Mouse (Mus musculus) megakaryocyte progenitor cell, adult 5-6 weeks (primary cell): ENCODE measurements around the gene Grm4. TPM values are rescaled to one million over a fixed set of nuclear protein-coding genes. Genes with fewer than 3 reads are reported as not detected.

Experiments used
- ATAC-seq: replicated peaks from 2 replicates; pipeline ENCODE4 v1.8.0; 2016; ENCODE audit warnings: mild to moderate bottlenecking, moderate TSS enrichment, inconsistent platforms; ENCODE audit not compliant: poor library complexity
- total RNA-seq, 2 experiments: library from RNA; stranded (forward) in 1 of 2; stranded (reverse) in 1 of 2; fragments of 157-497, 149-512 nt in 1 of 2; fragments of 200-1000 nt in 1 of 2; gene quantifications; 2 replicates each; pipeline versions ENCODE4 v1.2.3 to v1.2.4; 2015 to 2017

Grm4 gene
- total RNA-seq (2015), result not detected in 2 replicates
- total RNA-seq (2017), result not detected in 2 replicates

- no peak for ATAC-seq
Measured at GRCm38 (mm10) chr17:27521303-27521702, at the start of gene Grm4. TSS of gene Grm4 (minus strand) at chr17:27521403.

- ATAC-seq, result no peak
Measured at GRCm38 (mm10) chr17:27568228-27568627, 47.0 kb upstream of the Grm4 start.

DNA sequence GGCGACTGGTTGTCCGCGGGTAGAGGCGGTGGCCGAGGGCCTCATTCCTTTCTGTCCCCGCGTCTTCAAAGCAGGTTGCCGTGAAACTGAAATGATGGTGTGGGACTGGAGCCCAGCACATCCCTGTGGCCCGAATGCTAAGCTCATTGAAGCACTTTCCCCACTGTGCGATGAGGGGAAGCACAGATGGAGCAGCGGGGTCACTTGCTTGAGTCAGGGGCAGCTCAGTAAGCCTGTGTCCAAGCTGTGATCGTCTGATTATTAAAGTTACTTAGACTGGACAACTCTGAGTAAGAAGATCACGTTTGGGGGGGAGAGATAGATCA, 44.7 kb upstream of the Grm4 start:
- no peak for ATAC-seq

GRCm38 (mm10) chr17:27565163-27565941, 44.1 kb upstream of the Grm4 start, which contains the start of gene AI413582:
TSS of gene AI413582 (minus strand) at chr17:27565756.
- ATAC-seq, result peak; percentile 74

- peak; percentile 13; the same call in 1 of the 2 replicates for ATAC-seq
Measured at GRCm38 (mm10) chr17:27564391-27565162, 43.4 kb upstream of the Grm4 start.

DNA sequence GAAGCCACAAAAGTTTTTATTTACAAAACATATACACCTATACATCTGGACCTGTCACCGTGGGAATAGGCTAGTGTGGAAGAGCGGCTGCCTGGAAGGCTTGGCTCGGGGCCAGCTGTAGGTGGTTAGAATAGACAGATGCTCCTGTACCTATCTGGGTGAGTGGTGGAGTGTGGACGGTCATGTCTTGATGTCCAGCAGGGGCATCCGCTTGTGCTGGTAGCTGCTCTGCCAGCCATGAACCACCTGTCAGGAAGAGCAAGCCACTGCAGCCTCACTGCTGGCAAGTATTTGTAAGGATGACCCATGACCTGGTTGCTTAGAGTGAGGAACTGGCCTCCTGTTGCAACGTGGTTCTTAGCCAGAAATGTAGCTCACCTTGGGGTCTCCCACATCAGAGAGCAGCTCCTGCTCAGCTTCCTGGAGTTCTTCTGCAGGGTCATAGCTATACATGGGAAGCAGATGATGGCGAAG, 42.6 kb upstream of the Grm4 start:
- no peak for ATAC-seq

- ATAC-seq, result no peak
Measured at GRCm38 (mm10) chr17:27561809-27562526, 40.8 kb upstream of the Grm4 start.

DNA sequence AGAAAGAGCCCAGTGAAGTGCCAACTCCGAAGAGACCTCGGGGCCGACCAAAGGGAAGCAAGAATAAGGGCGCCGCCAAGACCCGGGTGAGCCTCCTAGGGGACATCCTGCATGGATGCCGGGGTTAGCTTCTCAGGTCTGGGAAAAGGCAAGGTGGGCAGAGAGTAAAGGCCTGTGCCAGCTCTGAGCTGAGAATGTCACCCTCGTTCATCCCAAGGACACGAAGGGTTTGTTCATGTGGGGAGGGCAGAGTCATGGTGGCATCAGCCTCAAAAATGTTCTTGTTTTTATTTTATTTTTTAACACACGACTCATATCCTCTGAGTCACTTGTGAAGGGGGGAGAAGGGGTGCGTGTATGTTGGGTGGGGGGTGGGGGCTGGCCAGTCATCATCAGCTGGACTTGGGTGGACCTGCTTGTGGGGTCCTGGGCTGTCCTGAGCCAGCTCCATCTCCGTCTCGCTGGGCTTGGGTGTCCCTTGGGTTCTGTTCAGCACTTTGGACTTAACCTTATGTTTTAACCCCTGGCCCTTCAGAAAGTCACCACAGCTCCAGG, 39.8 kb upstream of the Grm4 start:
- ATAC-seq, result no peak

DNA sequence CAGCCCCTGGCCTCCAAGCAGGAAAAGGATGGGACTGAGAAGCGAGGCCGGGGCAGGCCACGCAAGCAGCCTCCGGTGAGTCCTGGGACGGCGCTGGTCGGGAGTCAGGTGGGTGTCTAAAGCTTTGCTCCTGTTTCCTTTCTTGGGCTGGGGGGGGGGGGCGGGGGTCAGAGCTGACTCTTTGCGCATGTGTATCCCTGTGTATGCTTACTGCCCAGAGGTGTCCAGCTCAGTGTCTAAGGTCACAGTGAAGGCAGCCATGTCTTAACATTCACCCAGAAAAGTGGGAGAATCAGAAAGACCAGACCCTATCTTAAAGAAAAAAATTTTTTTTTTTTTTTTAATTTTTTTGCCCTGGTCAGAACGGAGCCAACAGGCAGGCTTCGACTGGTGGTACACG, 38.4 kb upstream of the Grm4 start:
- ATAC-seq, result no peak

- no peak for ATAC-seq
Measured at GRCm38 (mm10) chr17:27558845-27559244, 37.6 kb upstream of the Grm4 start.

- no peak for ATAC-seq
Measured at GRCm38 (mm10) chr17:27557927-27558661, 36.9 kb upstream of the Grm4 start.

DNA sequence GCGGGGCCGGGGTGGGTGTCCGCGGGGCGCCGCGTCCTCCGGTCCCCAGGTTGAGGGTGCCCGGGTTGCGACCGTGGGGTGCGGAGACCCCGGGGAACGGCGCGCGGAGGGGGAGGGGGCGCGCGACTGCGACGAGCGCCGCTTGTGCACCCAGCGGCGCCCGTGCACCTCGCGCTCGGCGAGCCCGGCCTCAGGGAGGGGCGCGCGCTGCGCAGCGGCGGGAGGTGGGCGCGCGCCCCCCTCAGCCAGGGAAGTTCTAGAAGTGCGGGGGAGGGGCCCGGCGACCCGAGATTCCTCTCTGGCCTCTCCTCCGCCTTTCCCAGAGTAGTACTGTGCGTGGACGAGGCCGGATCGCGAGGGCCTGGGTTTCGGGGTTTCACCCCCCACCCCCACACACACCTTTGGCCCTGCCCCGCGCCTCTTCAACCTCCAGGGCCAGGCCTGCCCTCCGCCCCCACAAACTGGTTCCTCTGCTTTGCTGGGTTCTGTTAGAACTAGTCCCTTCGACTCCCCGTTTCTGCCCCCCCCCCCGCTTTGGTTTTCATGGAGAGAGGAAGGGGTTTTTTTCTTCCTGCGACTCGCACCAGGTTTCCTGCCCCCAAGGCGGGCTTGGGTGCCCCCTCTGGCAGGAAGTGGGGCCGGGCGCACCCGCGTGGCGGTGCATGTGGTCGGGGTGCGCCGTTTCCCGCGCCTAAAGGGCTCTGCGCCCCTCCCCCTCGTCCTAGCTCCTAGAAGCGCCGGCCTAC, 36.2 kb upstream of the Grm4 start:
- ATAC-seq, result peak; percentile 32

DNA sequence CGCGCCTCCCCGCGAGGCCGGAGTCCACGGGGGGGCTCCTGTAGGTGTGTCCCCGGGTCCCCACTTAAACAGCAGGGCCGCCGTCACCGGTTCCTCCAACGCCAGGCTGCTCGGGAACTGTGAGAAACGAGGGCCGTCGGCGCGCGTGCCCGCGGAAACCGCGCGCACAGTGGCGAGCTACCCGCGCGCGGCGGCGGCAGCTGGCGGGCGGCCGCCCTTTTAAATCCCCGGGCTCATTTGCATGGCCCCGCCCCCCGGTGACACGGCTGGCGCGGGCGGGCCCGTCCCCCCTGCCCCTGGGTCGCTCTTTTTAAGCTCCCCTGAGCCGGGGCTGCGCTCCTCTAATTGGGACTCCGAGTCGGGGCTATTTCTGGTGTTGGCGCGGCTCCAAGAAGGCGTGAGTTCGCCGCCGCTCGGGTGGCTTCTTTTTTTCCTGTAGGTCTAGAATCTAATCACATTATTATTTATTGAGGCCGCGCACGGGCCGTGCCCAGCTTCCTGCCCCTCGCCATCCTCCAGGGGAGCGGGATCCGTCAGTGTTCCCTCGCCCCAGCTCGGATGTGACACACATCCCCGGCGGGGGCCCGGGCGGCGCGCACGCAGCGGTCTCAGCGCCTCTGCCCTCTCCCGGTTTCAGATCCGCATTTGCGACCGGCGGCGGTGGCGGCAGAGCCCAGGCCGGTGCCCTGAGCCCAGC, 35.3 kb upstream of the Grm4 start, which contains the start of gene Hmga1:
Hmga1 (plus strand) TSS at position 183 of the 697 bp plus-strand sequence.
- ATAC-seq, result peak; percentile 42

DNA sequence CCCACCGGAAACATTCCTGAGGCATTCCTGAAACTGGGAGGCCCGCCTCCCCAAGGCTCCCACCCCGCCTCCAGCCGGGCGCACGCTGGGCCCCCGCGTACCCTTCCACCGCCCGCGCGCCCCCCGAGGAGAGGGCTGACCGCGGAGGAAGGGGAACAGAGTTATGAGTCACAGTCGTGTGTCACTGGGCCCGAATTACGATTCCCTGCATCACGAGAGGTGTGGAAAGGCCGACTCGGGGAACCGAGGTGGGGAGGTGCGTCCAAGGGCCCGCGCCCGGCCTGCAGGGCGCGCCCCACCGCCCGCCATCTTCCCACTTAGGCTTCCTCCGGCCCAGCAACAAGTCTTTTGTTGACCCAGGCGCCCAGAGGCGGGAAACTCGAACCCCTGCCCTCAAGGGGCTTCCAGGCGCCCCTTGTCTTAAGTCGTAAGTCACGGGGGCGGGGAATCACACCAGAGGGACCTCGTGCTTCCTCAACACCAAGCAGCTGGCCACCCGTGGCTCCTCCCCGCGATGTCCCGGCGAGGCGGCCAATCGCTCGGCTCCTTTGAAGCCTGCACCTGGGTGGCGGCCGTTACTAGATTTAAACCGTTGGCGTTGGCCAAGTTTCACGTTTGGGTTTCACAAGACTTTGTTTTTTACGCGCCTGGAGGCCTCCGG, 34.4 kb upstream of the Grm4 start:
- peak; percentile 50 for ATAC-seq

DNA sequence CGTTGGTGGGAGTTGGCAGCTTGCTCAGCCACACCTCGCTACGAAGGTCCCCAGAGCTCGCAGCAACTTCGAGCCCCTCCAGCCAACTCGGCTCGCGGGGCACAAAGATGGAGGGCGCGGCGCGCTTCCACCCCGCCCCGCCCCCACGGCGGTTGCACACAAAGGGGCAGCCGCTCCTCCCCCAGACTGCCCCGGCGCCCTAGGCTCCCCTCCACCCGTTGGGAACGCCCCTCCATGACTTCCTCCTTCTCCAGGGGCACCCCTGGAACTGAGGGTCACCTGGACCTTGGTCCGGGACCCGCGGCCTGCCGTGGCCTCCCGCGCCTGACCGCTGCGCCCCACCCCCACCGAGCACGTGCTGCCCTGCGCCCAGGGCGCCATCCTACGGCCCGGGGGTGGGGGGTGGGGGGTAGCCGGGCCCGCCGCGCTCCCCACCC, 33.9 kb upstream of the Grm4 start:
- peak; percentile 35 for ATAC-seq

DNA sequence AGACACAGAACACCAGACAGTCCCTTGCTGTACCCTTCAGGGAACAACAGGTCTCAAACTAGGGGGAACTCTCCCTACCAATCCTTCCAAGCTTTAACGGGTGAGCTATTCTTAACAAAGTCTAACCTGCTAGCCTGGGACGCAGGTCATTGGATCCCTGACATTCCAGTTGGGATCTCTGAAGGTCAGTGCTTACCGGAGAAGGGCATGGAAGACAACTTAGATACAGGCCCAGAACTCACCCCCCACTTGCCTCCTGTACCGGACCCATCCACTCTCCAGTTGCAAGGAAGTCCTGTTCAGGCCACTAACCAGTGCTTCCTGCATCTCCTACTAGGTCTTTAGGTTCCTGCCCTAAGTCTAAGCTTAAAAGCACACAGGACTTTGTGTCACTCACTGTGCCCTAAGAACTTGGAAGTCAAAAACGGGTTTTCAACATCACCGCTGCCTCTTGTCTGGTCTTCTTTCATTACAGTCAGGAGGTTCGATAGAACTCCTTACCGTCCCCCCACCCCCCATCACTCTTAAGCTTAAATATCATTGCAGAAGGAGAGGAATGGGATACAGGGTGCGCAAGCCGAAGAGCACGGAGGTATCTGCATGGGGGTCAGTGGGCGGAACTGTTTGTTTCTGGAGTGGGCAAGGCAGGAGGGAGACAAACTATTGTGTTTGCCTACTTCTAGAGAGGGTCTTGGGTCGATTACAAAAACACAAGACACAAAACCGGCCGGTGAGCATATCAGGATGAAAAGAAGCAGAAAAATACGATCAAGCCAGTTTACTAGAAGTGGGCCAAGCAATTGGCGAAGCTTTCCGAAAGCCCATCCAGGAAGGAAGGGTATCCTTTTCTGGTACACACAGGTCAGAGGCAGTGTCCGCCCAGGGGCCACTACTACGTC, 33.1 kb upstream of the Grm4 start:
- ATAC-seq, result no peak
